Mouse (Mus musculus) embryonic facial prominence, embryonic 13.5 days (tissue): ENCODE measurements around the gene Ifit3b. TPM values are rescaled to one million over a fixed set of nuclear protein-coding genes. Genes with fewer than 3 reads are reported as not detected.

Experiments used
- ATAC-seq: fragments of 200-750 bp; cut with Nextera tagmentation; 2 replicates; pipeline ENCODE4 v1.8.0; 2017; ENCODE audit warnings: low read depth; ENCODE audit not compliant: insufficient number of reproducible peaks, insufficient read depth, low FRiP score, low TSS enrichment
- H3K27ac ChIP-seq: fragments of 300-500 bp; sonication (generic); 2 replicates; pipeline ENCODE4 v1.5.1; 2015; ENCODE audit warnings: moderate library complexity, mild to moderate bottlenecking, inconsistent platforms
- H3K27me3 ChIP-seq: fragments of 300-500 bp; sonication (generic); 2 replicates; pipeline ENCODE4 v1.6.1; 2015; ENCODE audit warnings: mild to moderate bottlenecking, inconsistent platforms
- H3K36me3 ChIP-seq: fragments of 300-500 bp; sonication (generic); 2 replicates; pipeline ENCODE4 v1.6.1; 2015; ENCODE audit warnings: mild to moderate bottlenecking, inconsistent platforms
- H3K4me1 ChIP-seq: fragments of 300-500 bp; sonication (generic); 2 replicates; pipeline ENCODE4 v1.6.1; 2015; ENCODE audit warnings: inconsistent platforms
- H3K4me2 ChIP-seq: fragments of 300-500 bp; sonication (generic); 2 replicates; pipeline ENCODE4 v1.6.1; 2015; ENCODE audit warnings: moderate library complexity, mild to moderate bottlenecking, inconsistent platforms
- H3K4me3 ChIP-seq: fragments of 300-500 bp; sonication (generic); 2 replicates; pipeline ENCODE4 v1.5.1; 2015; ENCODE audit warnings: mild to moderate bottlenecking, inconsistent platforms
- H3K9ac ChIP-seq: fragments of 300-500 bp; sonication (generic); 2 replicates; pipeline ENCODE4 v1.6.1; 2015; ENCODE audit warnings: mild to moderate bottlenecking, inconsistent platforms
- H3K9me3 ChIP-seq: fragments of 300-500 bp; sonication (generic); 2 replicates; pipeline ENCODE4 v1.6.1; 2016; ENCODE audit warnings: inconsistent platforms
- WGBS: fragments of 180-500 bp; shearing (Covaris S2); methylation state at CpG from one replicate; pipeline ENCODE4 v1.1.7; 2015; ENCODE audit warnings: mixed read lengths; 5-methylcytosine and 5-hydroxymethylcytosine counted together
- polyA plus RNA-seq: library from polyadenylated mRNA; unstranded; fragments of >200 nt; fragmentation: Nextera tagmentation; extraction: Ambion mirVana; gene quantifications from 2 replicates; pipeline ENCODE4 v1.2.1, GENCODE M21; 2015

Gene Ifit3b
- polyA plus RNA-seq, 1 experiment from 2014 or later = not detected

GRCm38 (mm10) chr19:34650997-34651396 lies 43.2 kb downstream of the Ifit3b start:
- Histone ChIP-seq H3K36me3 (no peaks in the 10 kb centered on the region), H3K9me3 (no peaks in the 10 kb centered on the region), H3K27me3 (no peaks in the 10 kb centered on the region), H3K4me1 (no peaks in the 10 kb centered on the region), H3K4me2 (no peak overlapping the region), H3K27ac (no peak overlapping the region), H3K9ac (no peak overlapping the region), H3K4me3 (no peak overlapping the region)
- WGBS = 90% methylated on average over 6 of the region's 6 CpGs
- no peak for ATAC-seq

- Histone ChIP-seq H3K4me1 (no peaks in the 10 kb centered on the region), H3K4me3 (no peak overlapping the region), H3K4me2 (no peak overlapping the region), H3K27ac (no peak overlapping the region), H3K9ac (no peak overlapping the region), H3K36me3 (no peaks in the 10 kb centered on the region), H3K27me3 (no peaks in the 10 kb centered on the region), H3K9me3 (no peaks in the 10 kb centered on the region)
- WGBS = 82% methylated on average over 10 of the region's 10 CpGs
- no peak for ATAC-seq
Measured at GRCm38 (mm10) chr19:34655227-34655805, 47.5 kb downstream of the Ifit3b start.

- 31% methylated on average over 2 of the region's 2 CpGs for WGBS
- Histone ChIP-seq H3K4me1 (no peaks in the 10 kb centered on the region), H3K27me3 (no peaks in the 10 kb centered on the region), H3K9me3 (no peaks in the 10 kb centered on the region), H3K36me3 (no peaks in the 10 kb centered on the region), H3K4me2 (no peak overlapping the region), H3K4me3 (no peak overlapping the region), H3K9ac (no peak overlapping the region), H3K27ac (no peak overlapping the region)
- ATAC-seq = no peak
Measured at GRCm38 (mm10) chr19:34656511-34657298, 48.9 kb downstream of the Ifit3b start.

GRCm38 (mm10) chr19:34662067-34662507 lies 54.3 kb downstream of the Ifit3b start:
- Histone ChIP-seq H3K4me3 (peak overlapping the region; percentile 39), H3K36me3 (no peaks in the 10 kb centered on the region), H3K4me1 (no peaks in the 10 kb centered on the region), H3K9me3 (no peaks in the 10 kb centered on the region), H3K4me2 (peak overlapping the region; percentile 61), H3K27me3 (no peaks in the 10 kb centered on the region), H3K9ac (no peak overlapping the region), H3K27ac (no peak overlapping the region)
- 12% methylated on average over 13 of the region's 13 CpGs for WGBS
- ATAC-seq = peak; percentile 71; the same call in 1 of the 2 replicates

- Histone ChIP-seq H3K9me3 (no peaks in the 10 kb centered on the region), H3K36me3 (no peaks in the 10 kb centered on the region), H3K4me2 (peak overlapping the region; percentile 61; the same call in 1 of the 2 replicates), H3K4me1 (no peaks in the 10 kb centered on the region), H3K27me3 (no peaks in the 10 kb centered on the region), H3K9ac (no peak overlapping the region), H3K4me3 (no peak overlapping the region), H3K27ac (no peak overlapping the region)
- WGBS = 35% methylated on average over 5 of the region's 5 CpGs
- ATAC-seq = no peak
Measured at GRCm38 (mm10) chr19:34662740-34663139, 55.0 kb downstream of the Ifit3b start.

Other genes starting within 250 kb of the Ifit3b start
- gene Ch25h, start 132.8 kb upstream of the Ifit3b start, polyA plus RNA-seq = 7.3 and 9.3 TPM in 2 replicates
- 34.1 and 40.5 TPM in 2 replicates for gene Lipa, start 80.5 kb upstream of the Ifit3b start, polyA plus RNA-seq
- 9.9 and 10.7 TPM in 2 replicates for gene Ifit2, start 57.3 kb upstream of the Ifit3b start, polyA plus RNA-seq
- 0.65 and 1.1 TPM in 2 replicates for gene Ifit3, start 24.4 kb upstream of the Ifit3b start, polyA plus RNA-seq
- 0.13 and 0.58 TPM in 2 replicates for gene Ifit1bl1, start 6.0 kb upstream of the Ifit3b start, polyA plus RNA-seq
- 0.18 and 0.29 TPM in 2 replicates for gene Ifit1bl2, start 32.8 kb downstream of the Ifit3b start, polyA plus RNA-seq
- gene Ifit1, start 32.9 kb downstream of the Ifit3b start, polyA plus RNA-seq = 0.84 and 1.0 TPM in 2 replicates
- 0.65 and 0.92 TPM in 2 replicates for gene Slc16a12, start 139.3 kb downstream of the Ifit3b start, polyA plus RNA-seq